Mouse (Mus musculus): ENCODE data around the gene Mtnr1a.

Mtnr1a gene

DNA sequence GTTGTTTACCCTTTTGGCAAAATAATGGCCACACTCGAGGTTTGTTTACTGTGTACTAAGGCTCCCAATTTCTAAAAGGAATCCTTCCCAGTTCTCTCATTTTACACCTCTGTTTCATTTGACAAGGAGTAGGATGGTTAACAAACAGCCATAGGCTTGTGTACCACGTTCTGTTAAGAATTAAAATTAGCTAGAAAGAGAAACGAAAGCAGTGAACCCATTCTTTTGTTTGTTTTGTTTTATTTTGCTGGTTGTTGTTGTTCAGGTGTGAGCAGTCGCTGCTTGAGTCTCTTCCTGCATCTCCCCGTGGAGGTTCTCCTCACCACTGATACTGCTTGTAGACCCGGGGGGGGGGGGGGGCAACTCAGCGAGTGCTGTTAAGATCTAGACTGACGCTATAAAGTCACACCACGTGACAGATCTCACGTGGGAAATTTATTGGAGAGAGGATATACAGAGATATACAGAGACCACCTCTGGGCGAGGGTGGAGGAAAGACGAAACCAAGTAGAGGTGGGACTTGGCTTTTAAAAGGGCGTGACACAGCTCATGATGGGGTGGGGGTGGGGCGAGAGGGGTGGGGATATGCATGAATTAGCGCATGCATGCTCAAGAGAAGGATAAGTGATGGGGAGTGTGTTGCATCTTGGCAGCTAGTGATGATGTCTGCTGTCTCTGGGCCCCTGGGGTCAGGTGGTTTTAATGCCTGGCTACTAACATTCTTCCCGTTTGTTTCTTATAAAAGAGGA lies 41.3 kb downstream of the Mtnr1a start:
- no peak for DNase-seq

DNA sequence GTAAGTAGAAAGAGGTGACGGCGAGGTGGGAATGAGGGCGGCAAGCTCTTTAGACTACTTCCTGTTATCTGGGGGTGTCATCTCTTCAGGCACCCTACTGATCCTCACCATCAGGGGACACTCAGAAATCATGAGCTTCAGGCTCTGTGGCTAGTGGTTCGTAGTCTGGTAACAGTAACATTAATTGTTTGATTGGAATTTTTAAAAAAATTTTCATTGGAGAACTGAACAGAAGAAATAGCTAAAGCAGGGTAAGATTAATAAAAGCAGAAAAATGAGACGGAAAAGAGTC lies 41.8 kb downstream of the Mtnr1a start:
- no peak for DNase-seq

DNA sequence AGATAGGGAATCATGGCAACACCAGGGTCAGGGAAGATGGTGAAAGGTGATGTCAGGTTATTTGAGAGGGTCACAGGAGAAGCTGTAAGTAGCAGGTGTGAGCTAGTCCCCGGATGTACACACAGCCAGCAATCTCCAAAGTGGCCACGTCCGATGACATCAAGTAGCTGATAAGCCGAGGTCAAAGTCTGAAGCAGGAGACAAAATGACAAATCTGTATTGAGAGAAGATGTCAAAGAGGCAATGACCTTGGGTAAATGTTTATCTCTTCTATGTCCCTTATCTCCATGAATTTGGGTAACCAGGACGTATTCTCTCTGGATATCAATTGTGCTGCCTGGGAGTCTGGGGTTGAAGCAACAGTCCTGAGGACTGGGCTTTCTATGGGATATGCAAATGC lies 42.9 kb downstream of the Mtnr1a start:
- no peak for DNase-seq

DNA sequence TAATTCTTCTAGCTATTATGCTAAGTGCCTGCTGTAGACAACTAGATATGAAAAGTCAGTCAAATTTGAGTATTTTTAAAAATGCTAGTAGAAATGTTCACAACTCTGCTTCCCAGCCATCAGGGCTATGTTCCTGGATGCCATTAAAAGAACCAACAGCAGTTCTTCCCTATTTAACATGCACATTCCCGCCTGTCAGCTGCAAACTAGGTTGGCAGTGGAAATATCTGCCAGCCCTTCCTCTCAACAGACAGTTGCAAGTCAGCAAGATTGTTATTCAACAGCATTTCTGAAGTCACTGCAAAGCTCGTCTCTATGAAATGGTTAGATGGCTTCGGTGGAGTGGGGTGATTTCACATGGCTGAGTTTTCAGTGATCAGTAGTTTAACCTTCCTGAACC lies 48.7 kb downstream of the Mtnr1a start:
- DNase-seq, result no peak

DNA sequence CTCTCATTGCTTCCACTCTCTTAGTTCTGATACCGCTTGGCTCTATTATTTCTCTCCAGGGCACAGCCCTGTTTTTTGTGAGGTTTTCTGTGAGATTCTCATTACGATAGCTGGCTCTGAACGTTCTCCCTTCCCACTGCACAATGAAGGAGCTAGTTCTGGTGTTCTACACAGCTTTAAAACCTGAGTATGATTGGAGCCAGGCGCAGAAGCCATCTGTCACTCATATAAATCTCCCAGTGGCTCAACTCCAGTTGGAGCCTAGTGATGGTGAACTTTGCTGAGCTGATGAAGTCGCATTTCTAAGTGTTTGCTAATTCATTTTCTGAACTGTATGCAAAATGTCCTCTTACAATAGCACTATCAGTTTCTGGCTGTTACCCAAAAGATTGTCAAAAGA lies 56.7 kb downstream of the Mtnr1a start:
- DNase-seq, result no peak

Data from cerebellum, postnatal 36 days (tissue).